Mouse (Mus musculus): ENCODE measurements around the gene Ajm1. TPM values are rescaled to one million over a fixed set of nuclear protein-coding genes. Genes with fewer than 3 reads are reported as not detected.

Gene Ajm1
- polyA plus RNA-seq, 1 experiment: 257 TPM

- Histone ChIP-seq H3K4me1 (ENCODE audit: control insufficient read depth, insufficient read depth, low read length) (0 out of 2 replicates have a peak, but pooled peaks cover 3% of the 10 kb centered on the region), H3K4me3 (replicated peaks; ENCODE audit: insufficient read depth, low read depth, low read length) (no peak overlapping the region), H3K27ac (ENCODE audit: insufficient read depth, low read length) (no peak overlapping the region), H3K27me3 (ENCODE audit: control insufficient read depth, insufficient read depth, low read length) (no peaks in the 10 kb centered on the region)
- 73% methylated on average over 9 of the region's 9 CpGs for WGBS
- DNase-seq: peak in 1 of 2 experiments; percentile 7
- TF ChIP-seq CTCF (IDR thresholded peaks at IDR 0.05; ENCODE audit: borderline replicate concordance, insufficient read depth, low read depth, low read length) (no peak), POLR2A (IDR thresholded peaks at IDR 0.05; ENCODE audit: borderline replicate concordance, insufficient read depth, low read length) (no peak)
Measured at GRCm38 (mm10) chr2:25549021-25549991, 32.3 kb downstream of the Ajm1 start.

GRCm38 (mm10) chr2:25546811-25547491 lies 34.6 kb downstream of the Ajm1 start, which contains the start of gene Traf2:
Gene Traf2 (minus strand): TSS chr2:25546940.
- TF ChIP-seq CTCF (IDR thresholded peaks at IDR 0.05; ENCODE audit: borderline replicate concordance, insufficient read depth, low read depth, low read length) (no peak), POLR2A (IDR thresholded peaks at IDR 0.05; ENCODE audit: borderline replicate concordance, insufficient read depth, low read length) (peak; percentile 21; the same call in 1 of the 2 replicates)
- WGBS: 3% methylated on average over 48 of the region's 48 CpGs
- H3K27me3 ChIP-seq (ENCODE audit: control insufficient read depth, insufficient read depth, low read length): no peaks in the 10 kb centered on the region
- H3K27ac ChIP-seq (ENCODE audit: insufficient read depth, low read length): no peak within 1 kb of the TSS
- H3K4me3 ChIP-seq (replicated peaks; ENCODE audit: insufficient read depth, low read depth, low read length): peak within 1 kb of the TSS; percentile 71
- DNase-seq: peak; percentile 98 to 99
- 0 out of 2 replicates have a peak, but pooled peaks cover 3% of the 10 kb centered on the region for H3K4me1 ChIP-seq (ENCODE audit: control insufficient read depth, insufficient read depth, low read length)

DNA sequence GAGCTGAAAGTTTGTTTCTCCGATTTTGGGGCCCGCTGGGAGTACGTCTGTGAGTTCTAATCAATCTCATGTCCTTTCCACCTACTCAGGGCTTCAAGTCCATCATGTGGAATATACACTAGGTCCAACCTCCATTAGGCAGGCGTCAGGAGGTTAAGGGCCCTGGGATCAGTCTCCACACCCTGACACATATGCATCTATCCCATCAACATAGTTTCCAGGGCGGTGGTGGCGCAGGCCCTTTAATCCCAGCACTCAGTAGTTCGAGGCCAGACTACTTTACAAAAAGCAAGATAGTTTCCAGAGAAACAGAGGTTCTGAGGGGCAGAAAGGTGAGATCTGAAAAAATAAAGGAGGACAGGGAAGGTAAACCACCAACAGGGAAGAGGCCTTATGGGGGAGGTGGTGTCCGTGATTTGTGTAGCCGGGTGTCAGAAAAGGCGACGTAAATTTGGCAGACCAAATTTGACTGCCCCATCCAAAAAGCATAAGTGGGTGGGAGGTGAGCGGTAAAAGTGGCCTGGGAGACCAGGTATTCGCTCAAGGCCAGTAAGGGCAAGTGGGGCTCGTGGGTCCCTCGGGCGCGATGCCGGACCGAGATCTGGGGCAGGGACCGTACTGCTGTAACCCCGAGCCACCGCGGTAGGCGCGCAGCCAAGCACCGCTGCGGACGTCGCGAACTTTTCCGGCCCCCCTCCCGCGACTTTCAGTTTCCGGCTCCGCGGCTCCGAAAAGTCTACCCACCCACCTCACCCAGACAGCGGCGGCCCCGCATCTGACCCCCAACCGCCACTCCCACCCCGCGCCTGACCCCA lies 35.4 kb downstream of the Ajm1 start:
- Histone ChIP-seq H3K4me3 (replicated peaks; ENCODE audit: insufficient read depth, low read depth, low read length) (peak overlapping the region; percentile 71), H3K4me1 (ENCODE audit: control insufficient read depth, insufficient read depth, low read length) (0 out of 2 replicates have a peak, but pooled peaks cover 6% of the 10 kb centered on the region), H3K27me3 (ENCODE audit: control insufficient read depth, insufficient read depth, low read length) (no peaks in the 10 kb centered on the region), H3K27ac (ENCODE audit: insufficient read depth, low read length) (no peak overlapping the region)
- no peak for TF ChIP-seq CTCF (IDR thresholded peaks at IDR 0.05; ENCODE audit: borderline replicate concordance, insufficient read depth, low read depth, low read length)
- TF ChIP-seq POLR2A (IDR thresholded peaks at IDR 0.05; ENCODE audit: borderline replicate concordance, insufficient read depth, low read length): no peak
- DNase-seq: no peak
- 9% methylated on average over 42 of the region's 43 CpGs for WGBS

DNA sequence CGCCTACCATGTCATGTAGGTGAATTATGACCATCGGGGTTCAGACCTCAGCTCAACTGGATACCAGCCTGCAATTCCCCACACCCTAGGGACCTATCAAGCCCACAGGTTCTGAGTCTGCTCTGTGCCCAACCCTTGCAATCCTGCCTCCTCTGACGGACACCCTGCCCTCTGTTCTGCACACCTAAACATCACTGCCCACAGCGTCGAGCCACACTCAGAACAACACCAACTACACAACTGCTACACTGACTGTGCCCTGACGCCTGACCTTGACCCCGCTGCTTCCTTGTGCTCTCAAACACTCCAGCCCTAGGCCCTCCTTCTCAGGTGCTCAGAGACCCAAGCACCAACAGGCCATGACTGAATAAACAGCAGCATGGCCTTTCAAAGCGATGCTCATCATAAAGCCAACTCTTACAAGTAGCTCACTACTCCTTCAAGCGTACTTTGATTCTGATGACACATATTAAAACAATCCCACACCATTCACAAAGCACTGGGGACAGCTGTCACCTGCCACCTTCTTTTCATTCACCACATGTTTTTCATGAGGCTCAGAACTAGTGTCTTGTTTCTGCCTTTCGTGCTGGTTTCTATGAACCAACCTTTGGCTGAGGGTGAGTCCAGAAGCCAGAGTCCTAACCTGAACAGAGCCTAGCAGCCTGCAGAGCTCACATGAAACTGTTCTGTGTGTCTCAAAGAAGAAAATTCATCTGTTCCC lies 39.8 kb downstream of the Ajm1 start:
- H3K27ac ChIP-seq (ENCODE audit: insufficient read depth, low read length): no peak overlapping the region
- DNase-seq: no peak
- 91% methylated on average over 10 of the region's 10 CpGs for WGBS
- H3K4me1 ChIP-seq (ENCODE audit: control insufficient read depth, insufficient read depth, low read length): peaks cover 6% of the 10 kb centered on the region; the same call in 1 of the 2 replicates
- no peak for TF ChIP-seq POLR2A (IDR thresholded peaks at IDR 0.05; ENCODE audit: borderline replicate concordance, insufficient read depth, low read length)
- TF ChIP-seq CTCF (IDR thresholded peaks at IDR 0.05; ENCODE audit: borderline replicate concordance, insufficient read depth, low read depth, low read length): no peak
- no peaks in the 10 kb centered on the region for H3K27me3 ChIP-seq (ENCODE audit: control insufficient read depth, insufficient read depth, low read length)
- no peak overlapping the region for H3K4me3 ChIP-seq (replicated peaks; ENCODE audit: insufficient read depth, low read depth, low read length)

DNA sequence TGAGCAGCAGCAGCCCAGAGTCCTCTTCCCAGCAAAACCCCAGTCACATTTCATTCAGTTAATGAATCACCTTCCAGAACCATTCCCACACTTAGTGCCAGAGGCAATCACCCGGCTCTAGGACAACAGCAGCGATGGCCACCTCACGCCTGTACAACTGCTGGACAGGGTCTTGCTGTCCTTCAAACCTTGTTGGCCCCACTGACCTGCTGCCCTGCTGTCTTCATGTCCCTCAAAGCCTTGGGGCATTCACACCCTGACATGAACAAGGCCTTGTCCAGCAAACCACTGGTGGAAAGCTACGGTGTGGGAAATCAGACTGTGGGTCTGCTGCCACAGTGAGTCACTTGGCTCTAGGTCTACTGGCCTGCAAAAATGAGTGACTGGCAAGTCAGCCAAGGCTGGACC lies 41.0 kb downstream of the Ajm1 start:
- Histone ChIP-seq H3K4me1 (ENCODE audit: control insufficient read depth, insufficient read depth, low read length) (peaks cover 6% of the 10 kb centered on the region; the same call in 1 of the 2 replicates), H3K4me3 (replicated peaks; ENCODE audit: insufficient read depth, low read depth, low read length) (no peak overlapping the region), H3K27ac (ENCODE audit: insufficient read depth, low read length) (no peak overlapping the region), H3K27me3 (ENCODE audit: control insufficient read depth, insufficient read depth, low read length) (no peaks in the 10 kb centered on the region)
- no peak for DNase-seq
- WGBS: 89% methylated on average over 4 of the region's 4 CpGs
- TF ChIP-seq CTCF (IDR thresholded peaks at IDR 0.05; ENCODE audit: borderline replicate concordance, insufficient read depth, low read depth, low read length) (no peak), POLR2A (IDR thresholded peaks at IDR 0.05; ENCODE audit: borderline replicate concordance, insufficient read depth, low read length) (no peak)

DNA sequence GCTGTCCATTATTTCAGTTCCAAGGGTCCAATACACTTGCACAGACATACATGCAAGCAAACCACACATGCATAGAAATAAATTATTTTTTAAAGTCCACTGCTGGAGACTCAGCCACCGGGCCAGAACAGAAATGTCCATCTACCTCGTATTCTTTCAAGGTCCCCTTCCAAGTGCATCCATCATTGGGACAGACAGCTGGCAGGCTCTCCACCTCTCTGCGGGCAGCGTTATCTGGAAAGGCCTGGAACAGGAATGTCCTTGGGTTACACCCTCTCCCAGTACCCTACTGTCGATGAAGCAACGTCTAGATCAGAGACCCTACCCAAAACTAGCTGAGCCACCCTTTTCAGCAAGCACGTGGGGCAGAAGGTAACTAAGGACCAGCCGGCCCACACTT lies 45.0 kb downstream of the Ajm1 start:
- H3K4me1 ChIP-seq (ENCODE audit: control insufficient read depth, insufficient read depth, low read length): peaks cover 15% of the 10 kb centered on the region
- DNase-seq: no peak
- H3K27ac ChIP-seq (ENCODE audit: insufficient read depth, low read length): no peak overlapping the region
- H3K4me3 ChIP-seq (replicated peaks; ENCODE audit: insufficient read depth, low read depth, low read length): no peak overlapping the region
- H3K27me3 ChIP-seq (ENCODE audit: control insufficient read depth, insufficient read depth, low read length): no peaks in the 10 kb centered on the region
- TF ChIP-seq CTCF (IDR thresholded peaks at IDR 0.05; ENCODE audit: borderline replicate concordance, insufficient read depth, low read depth, low read length) (no peak), POLR2A (IDR thresholded peaks at IDR 0.05; ENCODE audit: borderline replicate concordance, insufficient read depth, low read length) (no peak)
- 87% methylated on average over 8 of the region's 8 CpGs for WGBS

Measured in cerebellum, adult 2 months (tissue).